Mouse (Mus musculus) midbrain, embryonic 12.5 days (tissue): ENCODE measurements around the gene Gm9945. TPM values are rescaled to one million over a fixed set of nuclear protein-coding genes. Genes with fewer than 3 reads are reported as not detected.

Experiments used
- ATAC-seq: fragments of 200-750 bp; cut with Nextera tagmentation; 2 replicates; pipeline ENCODE4 v1.8.0; 2017; ENCODE audit warnings: low read depth, moderate TSS enrichment, moderate library complexity; ENCODE audit not compliant: low FRiP score
- H3K27ac ChIP-seq: fragments of 300-500 bp; sonication (generic); replicated peaks from 2 replicates; pipeline ENCODE4 v1.5.1; 2016; ENCODE audit warnings: mild to moderate bottlenecking
- H3K27me3 ChIP-seq: fragments of 300-500 bp; sonication (generic); 2 replicates; pipeline ENCODE4 v1.6.1; 2016; ENCODE audit warnings: mild to moderate bottlenecking
- H3K36me3 ChIP-seq: fragments of 300-500 bp; sonication (generic); 2 replicates; pipeline ENCODE4 v1.6.1; 2016
- H3K4me1 ChIP-seq: fragments of 300-500 bp; sonication (generic); 2 replicates; pipeline ENCODE4 v1.6.1; 2016
- H3K4me2 ChIP-seq: fragments of 300-500 bp; sonication (generic); replicated peaks from 2 replicates; pipeline ENCODE4 v1.6.1; 2016; ENCODE audit warnings: mild to moderate bottlenecking, moderate library complexity
- H3K4me3 ChIP-seq: fragments of 300-500 bp; sonication (generic); 2 replicates; pipeline ENCODE4 v1.5.1; 2016; ENCODE audit warnings: mild to moderate bottlenecking
- H3K9ac ChIP-seq: fragments of 300-500 bp; sonication (generic); replicated peaks from 2 replicates; pipeline ENCODE4 v1.6.1; 2016; ENCODE audit warnings: mild to moderate bottlenecking, moderate library complexity
- H3K9me3 ChIP-seq: fragments of 300-500 bp; sonication (generic); 2 replicates; pipeline ENCODE4 v1.6.1; 2016; ENCODE audit warnings: mild to moderate bottlenecking
- WGBS: fragments of 180-500 bp; shearing (Covaris S2); methylation state at CpG from one replicate; pipeline ENCODE4 v1.1.7; 2016; 5-methylcytosine and 5-hydroxymethylcytosine counted together
- polyA plus RNA-seq: library from polyadenylated mRNA; unstranded; fragments of >200 nt; fragmentation: Nextera tagmentation; extraction: Ambion mirVana; gene quantifications from 2 replicates; pipeline ENCODE4 v1.2.1, GENCODE M21; 2016

The Gm9945 gene
- polyA plus RNA-seq, 1 experiment from 2014 or later: not detected

DNA sequence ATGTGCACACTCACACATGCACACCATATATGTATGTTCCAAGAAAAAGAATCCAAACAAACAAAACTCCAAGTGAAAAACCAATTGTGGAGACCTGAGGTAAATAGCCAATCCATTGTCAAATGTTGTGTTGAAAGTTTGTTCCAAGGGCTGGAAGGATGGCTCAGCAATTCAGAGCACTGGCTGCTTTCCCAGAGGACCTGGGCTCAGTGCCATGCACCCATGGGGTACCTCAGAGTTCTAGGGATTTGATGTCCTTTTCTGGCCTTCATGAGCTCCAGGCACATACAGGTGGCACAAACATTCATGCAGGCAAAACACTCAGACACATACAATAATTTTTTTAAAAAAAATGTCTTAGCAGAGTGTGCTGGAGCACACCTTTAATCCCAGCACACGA lies 31.4 kb upstream of the Gm9945 start:
- no peak overlapping the region for H3K4me2 ChIP-seq
- H3K9me3 ChIP-seq: no peaks in the 10 kb centered on the region
- peaks cover 4% of the 10 kb centered on the region; the same call in 1 of the 2 replicates for H3K27me3 ChIP-seq
- H3K9ac ChIP-seq: no peak overlapping the region
- no peak for ATAC-seq
- WGBS: 88% methylated on average over 1 of the region's 1 CpGs
- no peak overlapping the region for H3K4me3 ChIP-seq
- no peaks in the 10 kb centered on the region for H3K36me3 ChIP-seq
- no peaks in the 10 kb centered on the region for H3K4me1 ChIP-seq
- no peak overlapping the region for H3K27ac ChIP-seq

DNA sequence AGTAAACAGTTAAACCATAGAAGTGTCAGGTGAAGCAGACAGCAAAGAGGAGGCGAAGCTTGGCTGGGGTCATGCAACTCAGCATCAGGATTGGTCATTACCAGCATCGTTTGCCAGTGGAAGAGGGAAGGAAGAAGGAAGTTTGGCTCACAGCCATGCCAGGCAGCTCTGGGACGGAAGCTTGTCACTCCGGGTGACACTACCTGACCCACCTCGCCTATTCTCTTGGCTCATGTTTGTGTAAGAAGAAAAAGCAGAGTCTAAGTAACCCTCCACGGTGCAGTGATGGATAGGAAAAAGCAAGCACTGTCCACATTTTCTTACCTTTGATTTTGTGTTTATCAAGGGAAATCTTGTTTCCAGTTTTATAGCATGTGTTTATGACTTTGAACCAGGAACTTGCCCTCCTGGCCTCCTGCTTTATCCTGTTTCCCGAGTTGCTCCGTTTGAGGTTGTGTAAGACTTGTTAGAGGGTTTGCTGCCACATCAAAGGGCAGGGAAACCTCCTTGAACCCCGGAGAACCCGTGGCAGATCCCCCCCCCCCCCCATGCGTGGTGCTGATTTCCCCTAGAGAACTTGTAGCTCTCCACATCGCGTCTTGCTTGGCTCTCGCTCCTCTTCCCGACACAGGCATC lies 29.8 kb upstream of the Gm9945 start:
- WGBS: 65% methylated on average over 15 of the region's 15 CpGs
- H3K4me1 ChIP-seq: no peaks in the 10 kb centered on the region
- H3K27ac ChIP-seq: no peak overlapping the region
- H3K27me3 ChIP-seq: peaks cover 13% of the 10 kb centered on the region
- no peaks in the 10 kb centered on the region for H3K9me3 ChIP-seq
- H3K36me3 ChIP-seq: no peaks in the 10 kb centered on the region
- no peak for ATAC-seq
- H3K4me3 ChIP-seq: no peak overlapping the region
- no peak overlapping the region for H3K4me2 ChIP-seq
- no peak overlapping the region for H3K9ac ChIP-seq

DNA sequence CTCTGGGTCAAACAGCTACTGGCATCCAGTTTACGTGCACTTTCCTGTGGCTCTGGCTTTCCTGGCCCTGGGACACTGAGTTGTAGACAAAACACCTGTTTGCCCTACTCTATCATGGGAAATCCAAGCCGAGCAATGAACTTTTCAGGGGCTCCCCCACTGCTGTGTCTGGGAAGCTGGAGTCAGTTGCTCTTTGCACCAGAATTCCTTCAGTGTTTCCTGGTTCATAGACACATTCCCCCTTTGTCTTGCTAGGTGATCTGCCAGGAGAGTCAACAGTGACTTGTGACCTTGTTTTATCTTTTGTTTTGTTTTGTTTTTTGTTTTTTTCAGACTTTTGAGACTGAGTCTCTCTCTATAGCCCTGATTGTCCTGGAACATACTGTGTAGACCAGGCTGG lies 28.6 kb upstream of the Gm9945 start:
- ATAC-seq: no peak
- no peak overlapping the region for H3K4me2 ChIP-seq
- no peaks in the 10 kb centered on the region for H3K36me3 ChIP-seq
- peaks cover 23% of the 10 kb centered on the region for H3K27me3 ChIP-seq
- no peaks in the 10 kb centered on the region for H3K4me1 ChIP-seq
- no peak overlapping the region for H3K9ac ChIP-seq
- H3K9me3 ChIP-seq: no peaks in the 10 kb centered on the region
- H3K4me3 ChIP-seq: no peak overlapping the region
- no peak overlapping the region for H3K27ac ChIP-seq
- 80% methylated on average over 2 of the region's 2 CpGs for WGBS

DNA sequence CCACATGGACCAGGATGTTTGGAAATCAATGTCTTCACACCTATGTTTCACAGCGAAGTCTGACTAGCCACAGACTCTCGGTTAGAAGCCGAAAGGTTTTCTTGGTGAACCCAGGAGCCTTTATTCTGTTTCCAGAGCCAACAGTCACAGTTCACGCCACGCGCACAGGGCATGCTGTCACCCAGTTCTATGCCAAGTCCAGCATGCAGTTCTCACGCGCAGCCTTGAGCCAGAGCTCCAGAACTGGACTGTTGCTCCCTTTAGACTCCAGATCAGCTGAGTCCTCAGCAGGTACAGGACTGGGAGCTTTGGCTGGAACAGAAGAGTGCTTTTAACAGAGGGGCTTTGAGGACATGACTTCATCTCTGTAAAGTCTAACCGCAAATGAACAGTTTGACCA lies 27.6 kb upstream of the Gm9945 start:
- no peaks in the 10 kb centered on the region for H3K9me3 ChIP-seq
- no peak overlapping the region for H3K4me2 ChIP-seq
- H3K27ac ChIP-seq: no peak overlapping the region
- H3K27me3 ChIP-seq: peaks cover 34% of the 10 kb centered on the region
- WGBS: 94% methylated on average over 9 of the region's 9 CpGs
- H3K36me3 ChIP-seq: no peaks in the 10 kb centered on the region
- H3K4me1 ChIP-seq: peaks cover 7% of the 10 kb centered on the region; the same call in 1 of the 2 replicates
- no peak for ATAC-seq
- no peak overlapping the region for H3K4me3 ChIP-seq
- no peak overlapping the region for H3K9ac ChIP-seq

DNA sequence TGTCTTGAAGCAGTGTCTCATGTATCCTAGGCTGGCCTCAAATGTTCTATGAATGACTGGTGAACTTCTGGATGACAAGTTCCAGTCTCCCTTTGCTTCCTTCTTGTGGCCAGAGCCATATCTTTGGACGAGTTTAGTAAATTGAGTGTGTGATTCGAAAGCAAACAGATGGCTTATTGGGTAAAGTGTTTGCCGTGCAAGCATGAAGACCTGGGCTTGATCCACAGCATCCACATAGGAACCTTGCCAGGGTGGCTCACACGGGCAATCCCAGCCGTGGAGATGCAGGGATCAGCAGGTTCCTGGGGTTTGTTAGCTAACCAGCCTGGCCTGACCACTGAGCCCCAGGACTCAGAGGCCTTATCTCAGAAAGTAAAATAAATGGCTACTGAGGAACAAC lies 26.9 kb upstream of the Gm9945 start:
- Histone ChIP-seq H3K36me3 (no peaks in the 10 kb centered on the region), H3K9me3 (no peaks in the 10 kb centered on the region), H3K9ac (no peak overlapping the region), H3K4me3 (no peak overlapping the region), H3K27me3 (peaks cover 40% of the 10 kb centered on the region), H3K27ac (no peak overlapping the region), H3K4me1 (peaks cover 8% of the 10 kb centered on the region; the same call in 1 of the 2 replicates), H3K4me2 (no peak overlapping the region)
- 86% methylated on average over 5 of the region's 5 CpGs for WGBS
- no peak for ATAC-seq

DNA sequence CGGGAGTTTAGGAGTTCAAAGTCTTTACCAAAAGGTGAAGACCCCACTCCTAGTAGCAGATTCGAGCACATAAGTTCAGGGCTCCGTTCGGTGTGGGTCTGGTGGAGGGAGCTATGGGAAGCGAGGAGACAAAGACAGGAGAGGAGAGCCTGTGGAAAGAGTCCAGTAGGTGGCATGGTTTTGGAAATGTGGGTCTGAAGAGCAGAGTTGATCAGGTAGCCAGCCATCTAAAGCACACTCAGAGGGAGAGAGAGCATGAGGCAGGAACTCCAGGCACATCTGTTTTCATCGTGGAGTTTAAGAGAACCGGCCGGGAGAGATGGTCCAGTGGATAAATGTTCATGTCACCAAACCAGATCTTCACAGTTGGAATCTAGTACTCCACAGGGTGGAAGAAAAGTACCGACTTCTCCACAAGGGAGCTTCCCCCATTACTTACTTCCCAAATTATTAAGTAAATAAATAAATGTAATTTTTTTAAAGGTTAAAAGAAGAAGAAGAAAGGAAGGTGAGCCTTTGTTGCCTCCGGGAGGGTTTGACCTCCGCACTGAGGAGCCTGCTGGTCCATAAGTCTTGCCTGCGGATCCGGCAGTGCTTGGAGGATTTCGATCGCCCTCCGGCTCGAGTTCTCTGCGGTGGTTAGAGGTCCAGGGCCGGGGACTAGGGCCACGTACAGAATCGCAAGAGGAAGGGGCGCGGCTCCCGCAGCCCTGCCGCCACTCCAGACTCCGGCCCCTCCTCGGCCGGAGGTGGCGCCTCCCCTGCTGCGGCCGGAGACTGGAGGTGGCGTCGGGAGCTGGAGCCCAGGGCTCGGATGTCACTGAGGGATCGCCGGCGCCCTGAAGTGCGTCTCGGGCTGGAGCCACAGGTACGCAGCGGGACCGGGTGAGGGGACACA lies 23.2 kb upstream of the Gm9945 start, which contains the start of the genes Gm10447 and Shroom1:
Gene Gm10447 (minus strand): TSS at position 637 of the 898 bp plus-strand sequence.
Gene Shroom1 (plus strand): TSS at position 732 of the 898 bp plus-strand sequence.
- H3K4me1 ChIP-seq: peaks cover 8% of the 10 kb centered on the region; the same call in 1 of the 2 replicates
- no peak within 1 kb of the TSS for H3K27ac ChIP-seq
- peak within 1 kb of the TSS; percentile 49 for H3K9ac ChIP-seq
- peak within 1 kb of the TSS; percentile 81 for H3K4me2 ChIP-seq
- H3K27me3 ChIP-seq: peaks cover 72% of the 10 kb centered on the region
- peak; percentile 41; the same call in 1 of the 2 replicates for ATAC-seq
- H3K4me3 ChIP-seq: peak within 1 kb of the TSS; percentile 49
- no peaks in the 10 kb centered on the region for H3K9me3 ChIP-seq
- H3K36me3 ChIP-seq: no peaks in the 10 kb centered on the region
- 5% methylated on average over 42 of the region's 42 CpGs for WGBS

DNA sequence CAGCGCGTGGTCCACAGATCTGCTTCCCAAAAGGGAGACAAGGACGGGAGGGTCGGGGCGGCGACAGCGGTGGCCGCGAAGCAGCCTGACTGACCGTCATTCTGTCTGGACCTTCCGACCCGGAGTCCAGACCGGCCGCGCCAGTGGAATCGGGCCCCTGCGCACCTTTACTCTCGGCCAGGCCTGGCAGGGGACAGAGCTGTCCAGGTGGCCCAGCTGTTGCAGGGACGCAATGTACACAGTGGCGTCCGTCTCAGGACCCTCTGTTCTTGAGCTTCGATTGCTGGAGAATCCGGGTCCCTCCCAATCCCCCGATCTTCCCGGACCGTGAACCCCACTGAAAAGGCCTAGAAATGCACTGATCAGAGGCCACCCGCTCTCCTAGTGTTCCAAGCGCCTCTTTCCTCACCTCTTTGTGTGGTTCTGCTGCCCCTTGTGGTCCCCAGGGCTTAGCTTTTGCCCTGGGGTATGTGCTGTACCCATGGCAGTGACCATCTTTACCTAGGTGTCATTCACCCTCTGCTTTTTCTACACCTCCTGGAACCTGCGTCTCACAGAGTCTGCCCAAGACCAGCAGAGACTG lies 22.5 kb upstream of the Gm9945 start:
- Histone ChIP-seq H3K9ac (peak overlapping the region; percentile 49), H3K27me3 (peaks cover 75% of the 10 kb centered on the region), H3K9me3 (no peaks in the 10 kb centered on the region), H3K27ac (no peak overlapping the region), H3K4me1 (peaks cover 8% of the 10 kb centered on the region; the same call in 1 of the 2 replicates), H3K4me3 (peak overlapping the region; percentile 49), H3K36me3 (no peaks in the 10 kb centered on the region), H3K4me2 (peak overlapping the region; percentile 81)
- 7% methylated on average over 29 of the region's 29 CpGs for WGBS
- 0 out of 2 replicates have a peak, but pooled peaks have one; percentile 9 for ATAC-seq

DNA sequence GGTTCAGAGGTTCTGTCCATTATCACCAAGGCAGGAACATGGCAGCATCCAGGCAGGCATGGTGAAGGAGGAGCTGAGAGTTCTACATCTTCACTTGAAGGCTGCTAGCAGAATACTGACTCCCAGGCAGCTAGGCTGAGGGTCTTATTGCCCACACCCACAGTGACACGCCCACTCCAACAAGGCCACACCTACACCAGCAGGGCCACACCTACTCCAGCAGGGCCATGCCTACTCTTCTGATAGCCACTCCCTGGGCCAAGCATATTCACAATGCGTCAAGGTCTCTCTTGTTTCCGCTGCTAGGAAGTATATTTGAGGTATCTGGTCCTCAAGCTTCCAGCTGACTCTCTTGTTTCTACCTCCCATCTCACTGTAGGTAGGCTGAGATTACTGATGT lies 21.0 kb upstream of the Gm9945 start:
- Histone ChIP-seq H3K4me2 (no peak overlapping the region), H3K4me1 (peaks cover 18% of the 10 kb centered on the region), H3K36me3 (no peaks in the 10 kb centered on the region), H3K27me3 (peaks cover 90% of the 10 kb centered on the region), H3K4me3 (no peak overlapping the region), H3K9ac (no peak overlapping the region), H3K27ac (no peak overlapping the region), H3K9me3 (no peaks in the 10 kb centered on the region)
- 66% methylated on average over 3 of the region's 3 CpGs for WGBS
- ATAC-seq: no peak

DNA sequence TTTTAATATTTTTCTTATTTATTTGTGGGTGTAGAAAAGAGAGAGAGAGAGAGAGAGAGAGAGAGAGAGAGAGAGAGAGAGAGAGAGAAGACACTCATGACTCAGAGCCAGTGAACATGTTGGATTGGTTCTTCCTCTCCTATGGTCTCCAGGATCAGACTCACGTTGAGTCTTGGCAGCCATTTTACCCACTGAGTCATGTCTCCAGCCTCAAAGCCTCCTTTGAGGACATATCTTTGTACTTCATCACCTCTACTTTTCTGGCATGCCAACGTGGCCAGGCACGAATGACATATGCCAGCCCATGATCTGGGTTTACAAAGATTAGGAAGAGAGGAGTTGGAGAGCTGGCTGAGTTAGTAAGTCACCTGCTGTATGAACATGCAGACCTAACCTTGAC lies 19.8 kb upstream of the Gm9945 start:
- Histone ChIP-seq H3K4me2 (no peak overlapping the region), H3K27me3 (peaks cover 93% of the 10 kb centered on the region), H3K36me3 (no peaks in the 10 kb centered on the region), H3K4me3 (no peak overlapping the region), H3K27ac (no peak overlapping the region), H3K9ac (no peak overlapping the region), H3K4me1 (peaks cover 18% of the 10 kb centered on the region), H3K9me3 (no peaks in the 10 kb centered on the region)
- WGBS: 81% methylated on average over 3 of the region's 3 CpGs
- no peak for ATAC-seq

DNA sequence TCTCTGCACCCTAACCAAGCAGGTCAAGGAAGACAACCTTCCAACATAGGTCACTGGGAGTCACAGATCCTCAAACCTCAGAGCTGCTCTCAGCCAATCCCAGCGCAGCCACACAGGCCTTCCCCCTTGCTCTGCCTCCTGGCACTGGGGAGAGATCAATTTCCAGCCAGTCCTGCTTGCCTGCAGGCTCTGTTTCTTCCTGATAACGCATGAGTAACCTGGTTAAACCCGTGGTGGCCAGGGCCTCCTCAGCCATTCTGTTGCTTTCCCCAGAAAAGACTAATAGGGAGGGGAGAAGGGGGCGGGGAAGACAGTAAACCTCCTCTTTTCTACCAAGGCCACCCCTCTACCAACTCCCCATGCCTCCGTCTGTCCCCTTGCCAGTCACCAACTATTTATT lies 18.2 kb upstream of the Gm9945 start:
- H3K27me3 ChIP-seq: peaks cover 95% of the 10 kb centered on the region
- ATAC-seq: no peak
- WGBS: 25% methylated on average over 5 of the region's 5 CpGs

DNA sequence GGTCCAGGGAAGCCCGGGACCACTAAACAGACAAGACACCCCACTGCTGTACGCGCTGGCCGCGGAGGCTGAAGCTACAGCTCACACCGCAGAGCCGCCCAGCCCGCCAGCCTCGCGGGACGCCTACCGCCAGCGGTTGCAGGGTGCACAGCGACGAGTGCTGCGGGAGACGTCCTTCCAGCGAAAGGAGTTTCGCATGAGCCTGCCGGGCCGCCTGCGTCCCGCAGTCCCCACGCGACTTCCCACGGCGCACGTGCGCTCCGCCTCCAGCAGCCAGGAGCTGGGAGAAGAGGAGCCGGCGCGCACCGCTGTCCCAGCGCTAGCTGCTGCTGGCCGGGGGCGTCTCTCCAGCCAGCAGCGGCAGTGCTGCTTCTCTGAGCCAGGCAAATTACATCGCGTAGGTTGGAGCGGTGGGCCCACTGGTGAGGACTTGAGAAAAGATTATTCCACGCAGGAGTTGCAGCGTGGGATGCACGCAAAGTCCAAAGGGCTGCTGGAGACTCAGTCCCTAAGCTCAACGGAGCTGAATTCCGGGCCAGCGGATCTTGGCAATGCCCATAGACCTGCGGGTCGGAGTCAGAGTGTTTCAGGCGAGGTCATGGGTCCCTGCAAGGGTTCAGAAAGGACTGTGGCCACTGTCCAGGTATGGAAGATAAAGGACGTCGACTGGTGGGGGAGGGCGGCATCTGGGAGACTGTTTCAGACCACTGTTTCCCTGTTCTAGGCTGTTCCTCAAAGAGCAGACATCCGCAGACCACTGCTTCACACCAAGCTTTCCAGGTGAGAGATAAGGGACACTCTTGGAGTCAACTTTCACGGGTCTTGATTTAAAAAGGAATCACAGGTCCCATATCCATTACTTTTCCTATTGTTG lies 16.2 kb upstream of the Gm9945 start:
- H3K4me2 ChIP-seq: peak overlapping the region; percentile 79
- H3K9ac ChIP-seq: peak overlapping the region; percentile 43
- H3K9me3 ChIP-seq: no peaks in the 10 kb centered on the region
- no peak for ATAC-seq
- no peaks in the 10 kb centered on the region for H3K36me3 ChIP-seq
- WGBS: 6% methylated on average over 55 of the region's 55 CpGs
- no peak overlapping the region for H3K27ac ChIP-seq
- H3K4me3 ChIP-seq: peak overlapping the region; percentile 46
- H3K27me3 ChIP-seq: peaks cover 95% of the 10 kb centered on the region
- H3K4me1 ChIP-seq: peaks cover 18% of the 10 kb centered on the region

More for the DNA sequence above, 18.2 kb upstream of the Gm9945 start:
- Histone ChIP-seq H3K4me3 (no peak overlapping the region), H3K27ac (no peak overlapping the region), H3K9ac (no peak overlapping the region), H3K36me3 (no peaks in the 10 kb centered on the region), H3K9me3 (no peaks in the 10 kb centered on the region), H3K4me1 (peaks cover 24% of the 10 kb centered on the region), H3K4me2 (no peak overlapping the region)
